Mouse (Mus musculus) left cerebral cortex, adult 2 months (tissue): ENCODE results near the gene Mapk14. TPM values are rescaled to one million over a fixed set of nuclear protein-coding genes. Genes with fewer than 3 reads are reported as not detected.
"Not testable (repeated sequence)": the region's sequence is repeated elsewhere in the genome, so short reads cannot be mapped to it uniquely, and the experiment has no call there.

Experiments
- DNase-seq, 2 experiments: peaks; one replicate each; pipeline ENCODE4 v3.0.0; 2021 to 2022; ENCODE audit warnings: low spot score in 2 of 2, mixed read lengths in 1 of 2; ENCODE audit errors: extremely low spot score in 1 of 2
- H3K27ac ChIP-seq: fragments of 200-600 bp; 2 replicates; pipeline ENCODE4 v1.8.1; 2022
- H3K4me3 ChIP-seq: fragments of 200-600 bp; 2 replicates; pipeline ENCODE4 v1.8.1; 2022
- CTCF ChIP-seq: fragments of 200-600 bp; IDR thresholded peaks from 2 replicates; pipeline ENCODE4 v1.8.1; 2022; ENCODE audit warnings: antibody characterized with exemption, mild to moderate bottlenecking, moderate library complexity
- intact Hi-C: fragments of 180-260 bp; cut with DNase I; formaldehyde crosslinking; loops from one replicate; pipeline ENCODE4 v1.15.1; 2025
- total RNA-seq, 2 experiments: library from RNA; stranded (reverse); gene quantifications; 2 replicates each; pipeline ENCODE4 v1.2.3; 2021

Gene Mapk14
- total RNA-seq, 2 experiments from 2014 or later, result 86.2 to 88.2 TPM

- H3K27ac ChIP-seq, result no peak overlapping the region
- no peak for DNase-seq
- intact Hi-C loops, result no loop called here
- no peak for TF ChIP-seq CTCF
- H3K4me3 ChIP-seq, result no peak overlapping the region
Observed at GRCm38 (mm10) chr17:28748001-28748400, 56.9 kb downstream of the Mapk14 start.

DNA sequence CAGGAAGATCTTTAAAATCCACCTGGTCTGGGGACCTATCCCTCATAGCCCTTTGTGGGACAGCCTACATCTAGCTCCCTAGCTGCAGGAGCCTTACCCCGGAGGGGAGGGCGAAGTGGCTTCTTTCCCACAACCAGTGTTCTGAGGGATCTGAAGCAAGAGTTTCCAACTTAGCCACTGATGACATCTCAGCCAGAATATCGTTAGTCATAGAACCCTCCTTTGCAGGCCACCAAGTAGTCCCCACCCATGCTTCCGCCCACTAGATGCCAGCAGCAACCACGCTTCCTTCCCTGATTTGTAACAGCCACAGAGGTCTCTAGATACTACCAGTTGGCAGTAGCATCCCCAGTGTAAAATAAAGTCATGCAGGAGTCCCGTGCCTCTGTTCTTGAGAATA lies 59.5 kb downstream of the Mapk14 start:
- Histone ChIP-seq H3K27ac (no peak overlapping the region), H3K4me3 (no peak overlapping the region)
- intact Hi-C loops, result no loop called here
- no peak for DNase-seq
- no peak for TF ChIP-seq CTCF

DNA sequence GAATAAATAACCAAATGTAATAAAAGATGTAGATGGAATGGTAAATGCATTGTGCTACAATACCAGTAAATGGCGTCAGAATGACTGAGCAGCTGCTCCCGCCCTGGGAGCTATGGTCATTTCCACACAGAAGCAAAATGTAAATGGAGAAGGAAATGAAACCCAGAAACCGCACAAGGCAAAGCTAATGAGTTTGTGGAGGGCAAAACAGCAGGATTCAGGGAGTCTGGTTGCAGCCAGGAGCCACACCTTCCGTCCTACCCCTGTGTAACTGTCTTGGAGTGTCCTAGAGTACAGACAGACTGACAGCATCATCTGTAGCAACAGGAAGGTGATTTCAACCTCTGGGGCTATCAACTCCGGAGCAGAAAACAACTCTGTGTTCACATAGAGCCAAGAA lies 65.3 kb downstream of the Mapk14 start:
- Histone ChIP-seq H3K4me3 (no peak overlapping the region), H3K27ac (no peak overlapping the region)
- intact Hi-C loops, result no loop called here
- no peak for TF ChIP-seq CTCF
- DNase-seq, result no peak

DNA sequence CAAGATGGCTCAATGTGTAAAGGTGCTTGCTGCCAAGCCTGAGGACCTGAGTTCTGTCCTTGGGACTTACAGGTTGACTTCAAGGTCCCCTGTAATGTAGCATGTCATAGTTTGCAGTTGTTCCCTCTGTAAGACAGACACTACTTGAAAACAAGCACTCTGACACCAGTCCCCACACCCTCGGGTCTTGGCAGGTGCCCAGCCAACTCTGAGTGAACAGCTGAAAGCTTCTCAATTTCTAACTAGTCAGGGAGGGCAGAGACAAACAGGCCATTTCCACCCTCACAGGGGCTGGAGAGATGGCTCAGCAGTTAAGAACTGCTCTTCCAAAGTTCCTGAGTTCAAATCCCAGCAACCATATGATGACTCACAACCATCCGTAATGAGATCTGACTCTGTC lies 66.3 kb downstream of the Mapk14 start:
- no peak for TF ChIP-seq CTCF
- H3K27ac ChIP-seq, result no peak overlapping the region
- no peak for DNase-seq
- intact Hi-C loops, result no loop called here
- H3K4me3 ChIP-seq, result no peak overlapping the region

DNA sequence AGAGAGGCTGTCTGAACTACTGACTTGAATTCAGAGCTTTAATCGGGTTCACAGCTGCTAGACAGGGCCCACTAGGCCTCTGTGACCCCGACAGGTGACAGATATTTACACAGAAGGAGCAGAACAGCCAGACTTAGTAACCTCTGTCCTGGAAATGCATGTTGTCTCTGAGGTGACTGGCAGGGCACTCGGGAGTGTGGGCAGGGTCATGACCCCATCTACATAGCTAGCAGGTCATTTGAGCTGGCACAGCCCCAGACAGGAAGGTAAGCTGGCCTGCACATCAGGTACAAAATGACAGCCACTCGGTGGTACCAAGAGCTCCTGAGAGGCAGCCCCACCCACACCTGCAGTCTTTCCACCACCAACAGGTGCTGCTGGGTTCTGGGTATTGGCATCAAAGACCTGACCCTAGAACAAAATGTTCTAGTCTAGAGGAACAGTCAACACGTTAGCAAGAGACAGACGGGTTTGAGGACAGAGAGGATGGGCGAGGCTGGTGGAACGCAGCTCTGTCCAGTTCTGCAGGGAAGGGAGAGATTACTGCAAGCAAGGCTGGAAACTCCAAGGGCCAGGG lies 69.7 kb downstream of the Mapk14 start:
- intact Hi-C loops, result loop anchor here (5.0 kb wide), 1 partner anchor 116 kb away; no protein-coding TSS in a partner anchor
- DNase-seq, result no peak

DNA sequence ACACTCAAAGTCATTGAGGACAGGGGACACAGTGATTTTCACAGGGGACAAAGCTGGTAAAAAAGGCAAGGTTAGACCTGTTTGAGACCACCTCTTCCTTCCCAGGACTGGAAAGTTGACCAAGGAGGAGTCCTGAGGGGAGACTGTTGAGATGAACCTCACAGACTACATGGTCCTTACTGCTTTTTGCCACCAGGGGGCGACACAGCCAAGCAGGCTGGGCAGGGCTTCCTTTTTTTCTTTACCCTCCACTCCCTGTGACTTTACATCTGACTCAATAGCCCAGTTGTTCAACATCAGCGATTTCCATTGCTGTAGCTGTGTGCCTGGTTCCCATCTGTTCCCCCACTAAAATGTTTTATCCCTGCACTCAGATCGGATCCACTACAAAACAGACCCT lies 70.7 kb downstream of the Mapk14 start:
- H3K27ac ChIP-seq, result no peak overlapping the region
- intact Hi-C loops, result loop anchor here (1.0 to 5.0 kb wide), 3 partner anchors 39 to 164 kb away; partner anchors contain the start of gene Brpf3
- peak; percentile 94 for TF ChIP-seq CTCF

More for the DNA sequence above, 69.7 kb downstream of the Mapk14 start:
- TF ChIP-seq CTCF, result no peak
- no peak overlapping the region for H3K4me3 ChIP-seq
- H3K27ac ChIP-seq, result no peak overlapping the region

DNA sequence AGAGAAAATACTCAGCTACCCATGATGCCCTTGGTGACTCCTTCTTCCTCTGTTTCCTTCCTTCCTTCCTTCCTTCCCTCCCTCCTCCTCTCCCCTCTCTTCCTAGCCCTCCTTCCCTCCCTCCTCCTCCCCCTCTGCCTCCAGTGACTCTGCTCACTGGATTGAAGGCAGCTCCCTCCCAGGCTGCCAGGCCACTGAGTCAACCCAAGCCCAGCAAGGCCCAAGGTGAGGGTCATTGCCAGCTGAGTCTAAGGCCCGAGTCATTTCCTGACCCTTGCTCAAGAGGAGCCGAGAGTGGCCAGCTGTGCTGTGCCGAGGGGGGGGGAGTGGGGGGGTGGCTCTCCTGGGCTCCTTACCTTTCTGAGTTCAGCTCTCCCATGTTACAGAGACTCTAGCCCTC lies 75.1 kb downstream of the Mapk14 start:
- Histone ChIP-seq H3K27ac (no peak overlapping the region), H3K4me3 (no peak overlapping the region)
- no peak for TF ChIP-seq CTCF
- intact Hi-C loops, result no loop called here
- DNase-seq, result no peak

More for the DNA sequence above, 70.7 kb downstream of the Mapk14 start:
- no peak overlapping the region for H3K4me3 ChIP-seq
- peak; percentile 64 to 77 for DNase-seq

GRCm38 (mm10) chr17:28766781-28767515 lies 75.8 kb downstream of the Mapk14 start:
- no peak for DNase-seq
- intact Hi-C loops, result no loop called here
- Histone ChIP-seq H3K27ac (no peak overlapping the region), H3K4me3 (no peak overlapping the region)
- TF ChIP-seq CTCF, result no peak

- intact Hi-C loops, result no loop called here
- no peak for DNase-seq
- no peak for TF ChIP-seq CTCF
- Histone ChIP-seq H3K27ac (no peak within 1 kb of the TSS), H3K4me3 (peak within 1 kb of the TSS; percentile 26)
Observed at GRCm38 (mm10) chr17:28769121-28769874, 78.2 kb downstream of the Mapk14 start, which contains the start of gene Mapk13. Gene Mapk13 (plus strand): TSS chr17:28769297.

DNA sequence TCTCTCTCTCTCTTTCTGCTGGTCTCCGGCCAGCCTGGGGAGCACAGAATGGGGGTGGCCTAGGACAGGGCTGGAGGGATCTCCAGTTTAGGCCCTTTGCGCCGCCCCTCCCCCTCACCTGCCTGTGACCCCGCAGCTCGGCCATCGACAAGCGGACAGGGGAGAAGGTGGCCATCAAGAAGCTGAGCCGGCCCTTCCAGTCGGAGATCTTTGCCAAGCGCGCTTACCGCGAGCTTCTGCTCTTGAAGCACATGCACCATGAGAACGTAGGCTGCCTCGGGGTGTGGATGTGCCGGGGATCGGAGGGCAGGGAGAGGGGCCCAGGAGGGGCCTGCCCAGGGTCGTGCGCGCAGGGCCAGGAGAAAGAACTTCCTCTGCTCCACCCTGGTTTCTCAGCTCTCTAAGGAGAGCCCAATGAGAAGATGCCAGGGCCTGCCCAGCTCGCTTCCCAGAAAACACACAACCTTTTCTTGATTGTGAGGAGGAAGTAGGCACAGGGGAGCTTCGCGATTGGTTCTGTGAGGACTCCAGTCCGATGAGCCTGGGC lies 78.8 kb downstream of the Mapk14 start:
- intact Hi-C loops, result no loop called here
- no peak for TF ChIP-seq CTCF
- no peak for DNase-seq
- no peak overlapping the region for H3K27ac ChIP-seq
- H3K4me3 ChIP-seq, result peak overlapping the region; percentile 26

DNA sequence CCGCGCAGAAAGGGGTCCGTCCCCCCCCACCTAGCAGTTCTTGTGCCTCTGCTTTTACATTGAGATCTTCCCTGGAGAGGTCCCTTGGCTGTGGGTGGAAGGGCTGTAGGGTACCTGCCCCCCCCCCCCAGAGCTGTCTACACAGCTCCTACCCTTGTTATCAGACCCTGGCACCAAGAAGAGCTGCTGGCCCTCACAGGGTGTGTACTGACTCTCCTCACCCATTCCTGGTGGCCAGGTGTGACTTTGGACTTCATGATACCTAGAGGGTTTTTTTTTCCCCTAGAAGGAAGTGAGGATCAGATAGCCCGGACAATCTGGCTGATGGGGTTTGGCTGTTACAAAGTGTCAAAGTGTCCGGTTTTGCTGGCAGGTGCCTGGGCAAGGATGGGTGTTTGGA lies 80.2 kb downstream of the Mapk14 start:
- H3K4me3 ChIP-seq, result no peak overlapping the region
- no peak overlapping the region for H3K27ac ChIP-seq
- no peak for TF ChIP-seq CTCF
- no peak for DNase-seq
- intact Hi-C loops, result no loop called here

DNA sequence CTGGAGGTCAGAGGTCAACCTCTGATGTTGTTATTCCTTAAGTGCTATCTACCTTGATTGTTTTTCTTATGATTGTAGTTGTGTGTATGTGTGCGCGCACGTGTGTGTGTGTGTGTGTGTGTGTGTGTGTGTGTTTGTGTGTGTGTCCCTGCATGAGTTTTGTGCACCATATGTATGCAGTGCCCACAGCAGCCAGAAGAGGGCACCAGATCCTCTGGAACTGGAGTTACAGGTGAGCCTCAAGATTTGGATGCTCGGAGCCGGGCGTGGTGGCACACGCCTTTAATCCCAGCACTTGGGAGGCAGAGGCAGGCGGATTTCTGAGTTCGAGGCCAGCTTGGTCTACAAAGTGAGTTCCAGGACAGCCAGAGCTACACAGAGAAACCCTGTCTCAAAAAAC lies 83.2 kb downstream of the Mapk14 start:
- H3K4me3 ChIP-seq, intact Hi-C loops, H3K27ac ChIP-seq, DNase-seq: not testable (repeated sequence)
